Mouse (Mus musculus) C2C12 (cell line): ENCODE measurements around the gene A730061H03Rik.

ENCODE experiments used
- CEBPB ChIP-seq: IDR thresholded peaks from one replicate; pipeline ENCODE4 v1.6.1; 2011; ENCODE audit warnings: low read depth, mild to moderate bottlenecking, control low read depth, moderate library complexity
- CTCF ChIP-seq: IDR thresholded peaks from one replicate; pipeline ENCODE4 v1.5.1; 2011; ENCODE audit not compliant: control insufficient read depth, insufficient read depth, insufficient read length
- FOSL1 ChIP-seq: IDR thresholded peaks from one replicate; pipeline ENCODE4 v1.8.0; 2011; ENCODE audit warnings: mild to moderate bottlenecking, low read length; ENCODE audit not compliant: poor library complexity, insufficient read depth, severe bottlenecking
- MAX ChIP-seq: IDR thresholded peaks from one replicate; pipeline ENCODE4 v1.6.1; 2011; ENCODE audit warnings: mild to moderate bottlenecking, control low read depth
- MYOG ChIP-seq: IDR thresholded peaks from one replicate; pipeline ENCODE4 v1.6.1; 2011; ENCODE audit not compliant: control insufficient read depth, insufficient read length; ENCODE audit errors: extremely low read depth
- USF1 ChIP-seq: IDR thresholded peaks from one replicate; pipeline ENCODE4 v1.6.1; 2011; ENCODE audit warnings: low read depth, mild to moderate bottlenecking, control low read depth, moderate library complexity

- TF ChIP-seq CTCF: no peak
- no peak for TF ChIP-seq MAX
- TF ChIP-seq USF1: no peak
- TF ChIP-seq FOSL1: no peak
- no peak for TF ChIP-seq CEBPB
- no peak for TF ChIP-seq MYOG
Observed at GRCm38 (mm10) chr14:55519604-55520003, 40.6 kb downstream of the A730061H03Rik start.
